Mouse (Mus musculus) retina, postnatal 1 day (tissue): ENCODE measurements around the gene Gm7534.

Experiments
- DNase-seq: peaks from one replicate; pipeline ENCODE4 v3.0.0-alpha.2; 2012

The Gm7534 gene

DNA sequence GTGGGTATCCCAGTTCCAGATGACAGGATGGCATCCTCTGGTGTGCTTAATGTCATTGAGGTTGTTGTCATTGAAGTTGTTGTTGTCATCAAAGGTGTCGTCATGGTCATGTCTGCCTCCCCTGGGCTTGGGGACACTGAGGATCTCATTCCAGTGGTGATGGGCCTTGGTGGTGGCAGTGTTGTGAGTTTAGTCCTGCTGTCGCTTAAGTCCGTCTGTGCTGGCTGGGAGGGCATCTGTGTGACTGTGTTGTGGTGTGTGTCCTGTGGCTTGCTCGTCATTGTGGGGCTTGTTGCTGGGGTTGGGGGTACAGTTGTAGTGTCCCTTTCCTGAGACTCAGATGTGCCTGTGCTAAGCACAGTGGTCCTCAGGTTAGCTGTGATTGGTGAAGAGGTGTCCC is at the start of gene Gm7534:
Gene Gm7534, minus strand, starts transcription at position 101 of the 400 bp plus-strand sequence.
- DNase-seq = no peak

DNA sequence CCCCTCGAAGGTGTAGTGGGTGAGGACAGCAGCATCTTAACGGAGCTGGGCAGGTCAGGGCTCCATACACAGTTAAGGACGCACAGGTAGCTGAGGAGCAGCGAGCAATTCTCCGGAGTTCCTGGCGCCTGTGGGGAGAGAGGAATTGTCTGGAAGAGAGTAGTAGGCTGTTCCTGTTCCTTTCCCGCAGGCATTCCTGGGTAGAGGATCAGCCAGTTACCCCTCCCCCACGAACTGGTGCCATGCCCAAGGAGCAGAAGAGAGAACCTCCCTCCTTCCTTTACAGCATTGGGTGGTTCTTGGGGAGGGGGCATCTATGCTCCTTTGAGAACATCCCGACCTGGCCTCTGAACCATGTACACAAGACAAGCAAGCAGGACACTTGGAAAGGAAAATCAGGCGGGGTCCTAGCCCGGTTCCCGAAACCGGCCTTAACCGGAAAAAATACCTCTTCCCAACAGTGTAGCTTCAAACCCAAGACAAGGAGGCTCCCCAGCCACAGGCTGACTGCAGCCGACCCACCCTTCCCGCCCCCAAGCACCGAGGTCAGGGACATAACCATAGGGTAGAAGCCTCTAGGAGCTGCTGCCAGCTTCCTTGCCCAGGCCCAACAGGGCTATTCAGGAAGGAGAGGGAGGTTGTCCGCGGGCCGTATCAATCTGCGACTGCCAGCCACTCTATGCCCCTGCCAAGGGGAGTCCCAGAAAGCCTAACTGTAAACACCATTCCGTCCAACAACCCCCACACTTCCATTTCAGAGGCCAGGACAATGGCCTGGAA is 49.5 kb upstream of the Gm7534 start:
- DNase-seq = peak; percentile 44

- DNase-seq = peak; percentile 74
Observed at GRCm38 (mm10) chr4:134251241-134252130, 48.7 kb upstream of the Gm7534 start.

DNA sequence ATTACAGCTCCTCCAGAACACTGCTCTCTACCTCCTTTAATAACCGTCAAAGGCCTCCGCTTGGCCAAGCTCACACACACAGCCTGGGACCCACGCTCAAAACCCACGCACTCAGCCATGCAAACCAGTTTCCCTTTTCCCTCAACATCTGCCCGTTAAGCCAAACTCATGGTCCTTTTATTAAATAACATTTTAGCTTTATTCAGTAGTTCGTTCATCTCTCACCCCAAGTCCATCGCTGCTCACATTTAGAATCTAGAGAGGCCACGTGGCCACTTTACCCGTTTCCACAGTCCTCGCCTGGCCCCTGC is 48.1 kb upstream of the Gm7534 start:
- DNase-seq = no peak

DNA sequence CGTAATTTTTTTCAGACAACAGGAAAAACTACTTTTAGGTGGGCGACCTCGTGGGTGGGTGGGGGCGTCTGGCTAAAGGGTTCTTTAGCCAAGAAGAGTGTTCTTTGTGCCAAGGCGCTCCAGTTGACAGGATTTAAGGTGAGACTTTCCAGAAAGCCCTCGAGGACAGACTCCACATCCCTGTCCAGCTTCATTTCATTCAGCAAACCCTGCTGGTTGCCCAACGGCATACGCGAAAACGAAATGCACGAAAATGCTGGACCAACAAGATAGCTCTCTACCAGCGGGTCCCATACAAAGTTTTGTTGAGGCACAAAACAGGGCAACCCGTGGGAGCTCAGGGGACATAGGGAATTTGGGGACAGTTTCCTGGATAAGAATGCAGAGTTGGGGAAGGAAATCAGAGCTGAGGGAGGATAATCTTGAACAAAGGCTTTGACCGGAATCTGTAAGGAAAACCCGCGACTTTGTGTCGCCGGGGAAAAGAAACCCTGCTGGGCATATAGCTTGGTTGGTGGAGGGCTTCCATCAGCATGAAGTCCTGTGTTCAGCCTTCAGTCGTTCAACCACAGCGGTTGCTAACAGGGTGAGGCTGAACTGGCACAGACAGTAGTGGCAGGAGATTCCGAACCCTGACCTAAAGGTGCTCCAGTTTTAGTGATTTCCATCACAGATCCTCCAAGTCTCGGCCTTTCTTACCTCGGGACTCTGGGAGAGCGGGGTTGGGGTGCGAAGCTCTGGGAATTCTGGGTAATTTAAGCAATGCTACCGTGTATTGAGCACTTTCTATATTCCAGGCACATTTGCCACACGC is 47.5 kb upstream of the Gm7534 start:
- DNase-seq = peak; percentile 27

DNA sequence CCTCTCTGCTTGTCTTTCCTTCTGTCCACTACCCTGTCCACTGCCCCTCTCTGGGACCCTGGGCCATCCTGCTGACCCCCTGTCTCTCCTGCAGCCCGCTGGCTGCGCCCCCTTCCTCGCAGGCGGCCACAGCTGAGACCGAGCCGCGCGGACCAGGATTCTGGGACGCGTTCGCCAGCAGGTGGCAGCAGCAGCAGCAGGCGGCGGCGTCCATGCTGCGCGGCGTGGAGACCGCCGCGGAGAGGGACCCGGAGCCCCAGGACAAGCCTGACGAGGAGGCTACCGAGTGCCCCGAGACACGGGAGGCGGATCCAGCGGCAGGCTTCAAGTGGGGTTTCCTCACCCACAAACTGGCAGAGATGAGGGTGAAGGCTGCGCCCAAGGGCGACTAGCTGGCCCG is 46.8 kb upstream of the Gm7534 start:
- peak; percentile 86 for DNase-seq

GRCm38 (mm10) chr4:134246719-134247258 is 44.0 kb upstream of the Gm7534 start, which contains the start of gene Gm30191:
Gm30191 (plus strand) TSS chr4:134246935.
- no peak for DNase-seq

- DNase-seq = peak; percentile 36
Observed at GRCm38 (mm10) chr4:134246256-134246655, 43.5 kb upstream of the Gm7534 start.

- peak; percentile 93 for DNase-seq
Observed at GRCm38 (mm10) chr4:134245148-134245843, 42.5 kb upstream of the Gm7534 start, which contains the start of gene Zfp593. Zfp593 (minus strand) TSS chr4:134245592.

DNA sequence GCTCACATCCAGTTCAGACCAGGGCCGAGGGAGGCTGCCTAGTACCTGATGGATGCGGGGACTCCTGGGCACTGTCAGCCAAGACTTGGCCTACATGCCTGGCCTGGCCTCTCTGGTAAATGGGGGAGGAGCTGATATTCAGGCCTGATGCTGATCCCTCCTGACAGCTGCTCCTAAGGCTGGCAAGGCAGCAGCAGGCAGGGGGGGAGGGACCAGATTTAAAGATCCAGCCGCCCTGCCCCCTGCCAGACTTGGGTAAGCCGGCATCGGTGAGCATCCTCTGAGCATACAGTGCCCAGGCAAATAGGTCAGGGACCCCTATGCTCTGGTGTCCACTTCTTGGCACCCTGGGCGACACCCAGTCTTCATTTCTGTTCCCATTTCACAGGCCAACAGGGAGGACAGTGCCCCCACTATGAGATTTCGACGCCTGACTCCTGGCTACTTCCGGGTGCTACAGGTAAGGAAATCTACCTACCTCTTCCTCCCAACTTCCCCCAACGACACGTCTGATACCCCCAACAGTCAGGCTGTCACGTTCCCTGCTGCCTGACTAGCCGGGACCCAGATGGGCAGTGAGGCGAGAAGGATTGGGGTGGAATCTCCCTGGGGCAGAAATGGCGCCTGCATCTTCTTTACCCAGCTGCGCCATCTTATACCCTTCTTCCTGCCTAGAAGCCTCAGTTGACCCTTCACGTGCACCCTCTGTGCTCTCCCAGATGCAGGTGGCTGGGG is 40.9 kb upstream of the Gm7534 start, which contains the start of gene E130218I03Rik:
Gene E130218I03Rik, plus strand, starts transcription at position 147 of the 735 bp plus-strand sequence.
- DNase-seq = peak; percentile 97

DNA sequence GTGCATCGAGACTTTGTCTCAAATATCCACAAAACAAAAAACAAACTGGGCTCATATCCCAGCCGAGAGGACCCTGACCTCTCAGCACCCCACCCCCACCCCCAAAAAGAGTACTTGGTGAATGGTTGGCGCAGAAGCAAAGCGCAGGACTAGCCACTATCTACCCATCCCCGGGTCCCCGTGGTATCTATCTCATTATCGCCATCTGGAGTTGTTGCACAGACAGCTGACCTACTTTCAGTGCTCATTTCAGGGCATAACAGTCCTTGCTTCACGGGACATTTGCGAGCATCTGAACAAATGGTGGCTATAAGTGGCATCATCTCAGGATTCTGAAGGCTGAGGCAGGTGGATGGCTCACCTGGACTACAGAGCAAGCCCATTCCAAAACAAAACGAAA is 35.9 kb upstream of the Gm7534 start:
- peak; percentile 86 for DNase-seq

GRCm38 (mm10) chr4:134238279-134238651 is 35.5 kb upstream of the Gm7534 start, which contains the start of gene Cnksr1:
Cnksr1 (minus strand) TSS chr4:134238399.
- DNase-seq = peak; percentile 71

- no peak for DNase-seq
Observed at GRCm38 (mm10) chr4:134237582-134238278, 34.9 kb upstream of the Gm7534 start.

DNA sequence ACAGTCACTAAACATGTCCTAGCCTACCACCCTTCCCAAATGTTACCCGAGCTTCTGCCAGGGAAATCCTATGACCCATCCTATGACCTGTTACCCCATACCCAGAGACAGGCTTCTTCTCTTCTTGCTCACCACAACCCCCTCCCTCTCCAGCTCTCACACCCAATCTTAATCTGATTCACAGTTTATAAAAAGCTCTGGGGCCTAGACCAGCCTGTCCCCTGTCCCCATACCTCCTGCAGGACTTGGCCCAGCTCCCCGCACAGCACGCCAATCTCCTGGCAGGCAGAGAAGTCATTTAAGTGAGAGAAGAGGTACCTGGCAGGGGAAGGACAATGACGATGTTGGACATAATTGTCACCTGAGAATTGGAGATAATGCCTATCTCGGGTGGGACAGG is 32.1 kb upstream of the Gm7534 start:
- no peak for DNase-seq

DNA sequence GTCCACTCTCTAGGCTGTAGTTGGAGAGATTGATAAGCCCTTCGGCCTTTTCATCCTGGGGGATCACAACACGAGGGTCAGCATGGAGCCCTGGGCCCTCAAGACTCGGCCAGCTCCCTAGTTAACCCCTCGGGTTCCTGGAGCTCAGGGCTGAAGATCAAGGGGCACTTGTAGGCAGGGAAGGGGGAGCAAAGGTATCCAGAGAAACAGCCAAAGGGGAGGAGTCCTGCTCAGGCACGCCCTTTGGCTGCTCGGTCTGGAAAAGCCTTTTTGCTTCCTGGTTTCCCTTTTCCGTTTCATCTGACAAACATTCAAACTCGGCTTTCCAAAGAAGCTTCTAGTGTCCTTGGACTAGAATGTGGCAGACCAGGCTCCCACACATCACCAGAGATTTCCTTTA is 27.6 kb upstream of the Gm7534 start:
- no peak for DNase-seq

DNA sequence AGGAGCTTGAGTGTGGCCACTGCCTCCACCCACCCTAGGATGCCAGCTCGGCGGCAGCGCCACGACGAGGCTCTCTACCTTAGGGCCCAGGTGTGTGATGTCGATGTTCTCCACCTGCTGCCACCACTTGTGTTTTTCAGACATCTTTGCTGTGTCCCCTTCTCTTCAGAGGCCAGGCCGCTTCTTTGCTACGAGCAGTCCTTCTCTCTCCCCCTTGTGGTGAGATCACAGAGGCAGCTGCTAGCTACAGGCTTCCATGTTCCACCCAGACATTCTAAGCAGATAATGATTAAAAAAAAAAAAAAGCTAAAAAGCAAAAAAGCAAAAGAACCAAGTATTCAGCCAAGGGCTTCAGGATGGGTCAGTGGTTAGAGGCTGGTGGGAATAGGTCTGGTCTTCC is 24.4 kb upstream of the Gm7534 start, which contains the start of gene Catsper4:
Gene Catsper4, minus strand, starts transcription at position 190 of the 400 bp plus-strand sequence.
- DNase-seq = peak; percentile 44

GRCm38 (mm10) chr4:134222793-134223600 is 20.2 kb upstream of the Gm7534 start:
- DNase-seq = no peak

DNA sequence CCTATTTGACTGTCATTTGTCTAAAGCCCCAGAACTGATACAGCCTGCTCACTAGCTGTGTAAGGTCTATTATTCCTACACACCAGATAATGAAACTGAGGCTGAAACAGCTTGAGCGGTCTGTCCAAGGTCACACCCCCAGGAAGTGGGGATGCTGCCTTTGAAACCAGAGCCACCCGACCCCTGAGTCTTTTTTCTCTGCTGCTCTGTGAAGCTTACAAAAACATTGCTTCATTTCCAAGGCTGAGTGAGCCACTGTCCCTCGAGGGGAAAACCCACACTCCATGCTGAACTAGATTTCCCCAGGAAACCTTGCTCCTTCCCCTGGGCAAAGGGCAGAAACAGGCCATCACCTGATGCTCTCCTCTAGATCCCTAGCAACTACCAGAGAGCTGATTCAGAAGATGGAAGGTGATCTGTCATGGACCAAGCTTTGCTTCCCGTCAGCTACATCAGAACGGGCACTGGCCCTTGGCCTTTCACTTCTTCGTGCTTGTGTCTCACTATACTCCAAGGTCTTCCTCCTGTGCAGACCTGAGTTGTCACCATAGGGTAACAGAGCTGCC is 3.8 kb upstream of the Gm7534 start:
- DNase-seq = no peak

DNA sequence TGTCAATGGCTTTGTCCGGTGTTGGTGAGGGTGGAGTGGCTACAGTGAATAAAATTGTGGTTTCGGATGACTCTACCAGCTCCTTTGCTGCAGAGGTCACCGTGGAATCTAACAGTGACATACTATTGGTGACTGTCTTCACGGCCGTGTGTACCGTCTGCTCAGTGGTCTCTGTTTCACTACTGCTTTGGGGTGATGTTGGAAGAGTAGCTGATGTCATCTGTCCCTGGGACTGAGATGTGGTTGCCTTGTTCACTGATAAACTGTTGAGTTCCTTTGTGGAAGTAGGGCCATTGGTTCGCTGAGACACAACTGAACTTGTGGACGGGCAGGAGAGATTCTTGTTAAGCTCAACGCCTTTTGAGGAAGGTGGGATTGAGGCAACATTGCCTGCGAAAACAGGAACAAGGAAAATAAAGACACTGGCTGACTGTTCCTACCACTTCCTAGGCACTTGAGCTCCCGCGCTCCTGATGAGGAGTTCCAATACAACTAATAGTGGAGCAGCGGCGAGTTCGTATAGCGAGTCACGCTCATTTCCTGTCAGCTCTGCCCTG is 614 bp upstream of the Gm7534 start:
- DNase-seq = no peak
